Mouse (Mus musculus): Measurements from ENCODE around the gene Slc39a11. TPM values are rescaled to one million over a fixed set of nuclear protein-coding genes. Genes with fewer than 3 reads are reported as not detected.
"Not testable (repeated sequence)": the region's sequence is repeated elsewhere in the genome, so short reads cannot be mapped to it uniquely, and the experiment has no call there.

The Slc39a11 gene
- polyA plus RNA-seq, 3 experiments from 2014 or later: 12.6 to 17.3 (median 16.9) TPM

GRCm38 (mm10) chr11:113586423-113586822 lies 63.5 kb downstream of the Slc39a11 start:
- no peak for ATAC-seq

GRCm38 (mm10) chr11:113583879-113584661 lies 65.8 kb downstream of the Slc39a11 start:
- ATAC-seq: no peak

- no peak for ATAC-seq
Observed at GRCm38 (mm10) chr11:113577221-113577620, 72.7 kb downstream of the Slc39a11 start.

DNA sequence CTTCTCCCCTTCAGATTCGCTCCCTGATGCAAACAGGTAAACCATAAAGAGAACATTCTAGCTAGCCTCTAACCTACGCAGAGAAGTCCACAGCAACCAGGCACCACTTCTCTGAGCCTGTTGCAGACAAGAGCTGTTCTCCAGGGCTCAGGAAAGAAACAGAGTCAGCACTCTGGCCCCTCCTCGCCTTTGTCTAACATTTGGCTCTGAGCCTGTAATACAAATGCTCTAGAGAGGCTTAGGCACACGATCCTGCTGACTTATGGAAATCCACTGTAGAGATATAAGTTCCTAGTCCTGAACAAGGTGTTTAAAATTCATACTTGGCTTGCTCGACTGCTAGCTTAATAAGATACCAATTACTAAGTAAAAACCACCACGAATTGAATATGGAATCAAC lies 77.2 kb downstream of the Slc39a11 start:
- ATAC-seq: no peak

- no peak for ATAC-seq
Observed at GRCm38 (mm10) chr11:113571616-113572015, 78.3 kb downstream of the Slc39a11 start.

- no peak for ATAC-seq
Observed at GRCm38 (mm10) chr11:113568999-113569398, 80.9 kb downstream of the Slc39a11 start.

- not testable (repeated sequence) for ATAC-seq
Observed at GRCm38 (mm10) chr11:113567926-113568325, 82.0 kb downstream of the Slc39a11 start.

GRCm38 (mm10) chr11:113565006-113565995 lies 84.6 kb downstream of the Slc39a11 start:
- peak; percentile 100 for ATAC-seq

GRCm38 (mm10) chr11:113562326-113562725 lies 87.6 kb downstream of the Slc39a11 start:
- no peak for ATAC-seq

DNA sequence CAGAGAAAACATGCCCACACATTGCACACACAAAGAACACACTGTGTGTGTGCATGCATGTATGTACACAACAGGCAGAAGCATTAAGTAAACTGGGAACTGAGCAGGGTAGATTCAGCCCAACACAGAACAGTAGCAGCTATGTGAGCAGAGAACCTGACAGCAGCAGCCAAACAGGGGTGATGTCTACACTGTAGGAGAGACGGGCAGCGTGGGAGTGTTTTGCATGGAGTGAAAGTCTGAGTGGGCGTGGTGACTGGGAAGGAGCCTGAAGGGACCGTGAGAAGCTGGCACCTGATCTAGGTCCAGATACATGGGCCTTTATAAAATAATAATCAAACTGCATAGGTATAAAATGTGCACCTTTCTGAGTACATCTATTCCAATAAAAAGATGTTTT lies 89.7 kb downstream of the Slc39a11 start:
- no peak for ATAC-seq

DNA sequence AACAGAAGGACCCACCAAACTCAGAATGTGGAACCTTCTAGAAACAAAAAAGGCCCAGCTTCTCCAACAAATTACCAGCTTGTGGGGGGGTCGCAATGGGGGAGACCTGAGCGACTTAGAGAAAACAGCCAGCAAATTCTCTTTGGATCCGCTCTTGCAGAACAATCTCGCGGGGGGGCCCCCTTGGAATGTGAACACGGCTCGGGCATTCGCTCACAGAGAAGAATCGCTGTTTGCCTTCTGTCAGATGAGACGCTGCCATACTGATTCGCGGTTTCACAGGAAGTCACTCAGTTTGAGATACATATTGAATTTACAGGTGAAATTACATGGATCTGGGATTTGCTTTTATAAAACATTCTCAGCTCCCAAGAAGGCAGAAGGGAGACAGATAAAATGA lies 91.4 kb downstream of the Slc39a11 start:
- no peak for ATAC-seq

- no peak for ATAC-seq
Observed at GRCm38 (mm10) chr11:113556142-113556541, 93.7 kb downstream of the Slc39a11 start.

- no peak for ATAC-seq
Observed at GRCm38 (mm10) chr11:113554701-113555360, 95.0 kb downstream of the Slc39a11 start.

DNA sequence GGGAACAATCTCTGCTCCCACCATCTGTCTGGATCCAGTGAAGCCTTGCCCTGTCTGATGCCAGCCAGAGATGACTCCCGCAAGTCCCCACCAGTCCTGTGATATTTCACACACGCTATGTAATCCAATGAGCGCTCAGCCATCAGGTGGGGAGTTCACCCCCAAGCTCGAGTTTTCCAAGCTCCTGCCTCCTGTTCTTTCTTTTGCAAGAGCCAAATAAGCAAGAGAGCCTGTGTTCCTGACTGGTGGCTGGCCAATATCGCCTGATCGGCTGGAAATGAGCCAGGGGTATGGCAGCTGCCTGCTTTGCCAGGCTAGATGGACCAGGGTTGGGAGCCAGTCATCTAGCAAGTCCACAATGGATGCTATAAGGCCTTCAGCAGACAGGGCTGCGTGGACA lies 95.7 kb downstream of the Slc39a11 start:
- no peak for ATAC-seq

- ATAC-seq: no peak
Observed at GRCm38 (mm10) chr11:113553605-113554004, 96.3 kb downstream of the Slc39a11 start.

GRCm38 (mm10) chr11:113552539-113552938 lies 97.3 kb downstream of the Slc39a11 start:
- no peak for ATAC-seq

- no peak for ATAC-seq
Observed at GRCm38 (mm10) chr11:113546217-113546877, 103.5 kb downstream of the Slc39a11 start.

- no peak for ATAC-seq
Observed at GRCm38 (mm10) chr11:113544017-113544640, 105.8 kb downstream of the Slc39a11 start.

DNA sequence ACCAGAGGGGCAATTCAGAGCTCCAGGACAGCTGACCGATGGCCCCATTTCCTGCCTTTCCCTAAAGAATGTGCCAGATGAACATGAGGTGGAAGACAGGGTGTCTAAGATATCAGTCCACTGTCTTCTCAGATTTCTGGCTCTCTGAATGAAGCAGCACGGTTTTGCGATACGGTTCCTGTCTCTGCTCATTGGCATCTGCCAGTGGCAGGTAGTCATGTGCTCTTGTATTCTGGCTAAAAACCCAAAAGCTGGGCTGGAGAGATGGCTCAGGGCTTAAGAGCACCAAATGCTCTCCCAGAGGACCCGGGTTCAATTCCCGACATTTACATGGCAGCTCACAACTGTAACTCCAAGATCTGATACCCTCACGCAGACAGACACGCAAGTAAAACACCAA lies 108.8 kb downstream of the Slc39a11 start:
- no peak for ATAC-seq

- no peak for ATAC-seq
Observed at GRCm38 (mm10) chr11:113539502-113540209, 110.2 kb downstream of the Slc39a11 start.

GRCm38 (mm10) chr11:113539079-113539478 lies 110.8 kb downstream of the Slc39a11 start:
- no peak for ATAC-seq

All from inflammation-experienced regulatory T-cells, adult 6 months (primary cell).